24 mouse cellular contexts compared by ENCODE assay signal in the genomic region with DNA sequence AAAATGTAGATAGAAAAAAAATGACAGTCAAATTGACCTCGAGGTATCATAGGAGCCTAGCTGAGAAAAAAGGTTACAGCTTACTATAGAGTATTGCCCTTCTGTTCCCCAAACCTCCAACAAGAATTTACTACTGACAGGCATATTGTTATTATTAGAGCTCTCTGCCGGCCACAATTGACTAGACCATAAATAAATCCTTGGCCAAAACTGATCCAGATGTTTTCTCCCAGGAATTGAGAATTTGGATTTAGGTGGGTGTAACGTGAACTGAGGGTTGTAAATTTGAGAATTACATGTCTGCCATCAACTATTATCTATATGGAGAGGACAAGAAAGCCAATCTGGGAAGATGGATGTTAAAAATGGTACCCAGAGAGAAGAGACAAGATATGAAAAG. TPM values are rescaled to one million over a fixed set of nuclear protein-coding genes. Genes with fewer than 3 reads are reported as not detected.
DNase-seq lines count a peak whose midpoint lies in the region; ATAC-seq lines count a peak whose summit lies in the region.
"Had no signal": no experiment of that assay in that cellular context is flagged by ENCODE, and none has a peak within 500 bp of the region (broad histone marks: within the 10 kb centered on the region; RNA-seq: fewer than 3 reads in every experiment).

No protein-coding gene starts in this region.

- no peaks in the 10 kb centered on the region for H3K9me3 ChIP-seq in embryonic facial prominence, embryonic 11.5 days (replicated peaks; ENCODE audit: control insufficient read depth, low read length)
- H3K9me3 ChIP-seq in embryonic facial prominence, embryonic 10.5 days, result no peaks in the 10 kb centered on the region
- H3K9me3 ChIP-seq: embryonic facial prominence, embryonic 12.5 days; forebrain, embryonic 13.5 days; forebrain, embryonic 15.5 days; G1E had no signal

- H3K9ac ChIP-seq in embryonic facial prominence, embryonic 11.5 days (replicated peaks; ENCODE audit: low read length), result no peak overlapping the region
- H3K9ac ChIP-seq: embryonic facial prominence, embryonic 12.5 days; forebrain, embryonic 13.5 days; forebrain, embryonic 15.5 days; forebrain, postnatal 0 days had no signal

- no peaks in the 10 kb centered on the region for H3K27me3 ChIP-seq in embryonic facial prominence, embryonic 11.5 days (ENCODE audit: control insufficient read depth, insufficient read depth, low read length)
- H3K27me3 ChIP-seq in embryonic facial prominence, embryonic 10.5 days (replicated peaks; ENCODE audit: low read depth, poor library complexity, severe bottlenecking), result no peaks in the 10 kb centered on the region
- H3K27me3 ChIP-seq: CH12.LX; embryonic facial prominence, embryonic 12.5 days; forebrain, embryonic 13.5 days; forebrain, embryonic 15.5 days; Patski had no signal

- no peak overlapping the region for H3K27ac ChIP-seq in embryonic facial prominence, embryonic 11.5 days (replicated peaks; ENCODE audit: low read depth, low read length)
- no peak overlapping the region for H3K27ac ChIP-seq in embryonic facial prominence, embryonic 10.5 days (replicated peaks)
- H3K27ac ChIP-seq: embryonic facial prominence, embryonic 12.5 days; forebrain, embryonic 13.5 days; forebrain, embryonic 15.5 days had no signal

- H3K4me3 ChIP-seq in embryonic facial prominence, embryonic 11.5 days (ENCODE audit: low read depth, low read length), result no peak overlapping the region
- no peak overlapping the region for H3K4me3 ChIP-seq in embryonic facial prominence, embryonic 10.5 days
- H3K4me3 ChIP-seq: embryonic facial prominence, embryonic 12.5 days; forebrain, embryonic 13.5 days; forebrain, embryonic 15.5 days had no signal

- DNase-seq in embryo, embryonic 10.5 days (ENCODE audit: low spot score), result peak; percentile 56
- DNase-seq in embryo, embryonic 9.5 days (ENCODE audit: extremely low spot score), result no peak
- DNase-seq in embryonic facial prominence, embryonic 11.5 days (ENCODE audit: low spot score), result peak; percentile 50
- DNase-seq in embryonic facial prominence, embryonic 10.5 days (ENCODE audit: low spot score), result no peak
- DNase-seq in forelimb bud, embryonic 11.5 days (ENCODE audit: low read depth, low spot score), result peak; percentile 42
- DNase-seq: adrenal gland, adult 8-10 months; adrenal gland, postnatal 14 days; adrenal gland, postnatal 36 days; B cell, adult 2 months; cerebellum, adult 11-12 months; cerebellum, adult 2 months; cerebellum, adult 9-10 months; cerebellum, postnatal 10 days; cerebellum, postnatal 25 days; forebrain, postnatal 0 days had no signal

- H3K4me2 ChIP-seq in embryonic facial prominence, embryonic 11.5 days (ENCODE audit: low read depth, low read length), result no peak overlapping the region
- H3K4me2 ChIP-seq: embryonic facial prominence, embryonic 12.5 days; forebrain, embryonic 13.5 days; forebrain, embryonic 15.5 days had no signal

- WGBS in embryonic facial prominence, embryonic 11.5 days, result 45% methylated on average over 3 of the region's 3 CpGs
- 47% methylated on average over 3 of the region's 3 CpGs for WGBS in embryonic facial prominence, embryonic 10.5 days

- no peaks in the 10 kb centered on the region for H3K36me3 ChIP-seq in embryonic facial prominence, embryonic 11.5 days (replicated peaks; ENCODE audit: control insufficient read depth, insufficient read depth, low read depth, low read length)
- no peaks in the 10 kb centered on the region for H3K36me3 ChIP-seq in embryonic facial prominence, embryonic 10.5 days (replicated peaks)
- H3K36me3 ChIP-seq: embryonic facial prominence, embryonic 12.5 days; forebrain, embryonic 15.5 days; G1E had no signal

- H3K4me1 ChIP-seq in embryonic facial prominence, embryonic 11.5 days (ENCODE audit: control insufficient read depth, insufficient read depth, low read length), result no peaks in the 10 kb centered on the region
- peaks cover 2% of the 10 kb centered on the region; the same call in 1 of the 2 replicates for H3K4me1 ChIP-seq in embryonic facial prominence, embryonic 10.5 days

- ATAC-seq in embryonic facial prominence, embryonic 11.5 days (replicated peaks; ENCODE audit: insufficient number of reproducible peaks, low FRiP score, low TSS enrichment, low read depth), result no peak
- no peak for ATAC-seq in inflammation-experienced regulatory T-cells, adult 6 months
- ATAC-seq: activated CD4-positive, CD25-positive, alpha-beta regulatory T cell, adult 4 months; CD4-positive, CD25-positive, alpha-beta regulatory T cell, adult 4 months; forebrain, embryonic 13.5 days; forebrain, embryonic 15.5 days; forebrain, postnatal 0 days; Patski had no signal

RNA-seq across cellular contexts. Expression of a gene that starts 47.5 kb away (rescaled TPM):
- 1.9 TPM in 2 replicates for polyA plus RNA-seq in embryonic facial prominence, embryonic 11.5 days (2014; fragmentation: Nextera tagmentation; extraction: Ambion mirVana)
- polyA plus RNA-seq in embryonic facial prominence, embryonic 10.5 days (2016; fragmentation: Nextera tagmentation; extraction: Ambion mirVana), result 1.9 and 2.1 TPM in 2 replicates
- under 1 TPM in 1 of 3 experiments, not detected in 2; 0.14 TPM for polyA plus RNA-seq in inflammation-experienced regulatory T-cells, adult 6 months (2017; shearing (Covaris generic))

Comparison
In these comparisons a context has a peak if more than half of its experiments do, and no peak if none do; other contexts are left out.
1. DNase-seq: peak in embryo, embryonic 10.5 days (single experiment), embryonic facial prominence, embryonic 11.5 days (single experiment) and forelimb bud, embryonic 11.5 days (single experiment); none in embryo, embryonic 9.5 days (single experiment) and embryonic facial prominence, embryonic 10.5 days (single experiment).